Mouse (Mus musculus): ENCODE measurements at regions not wholly inside any gene's neighbourhood (a gene's known extent, or its start where the extent isn't known, plus 50 kb on each side); places are given as distances from the start of the nearest gene placed in this dataset.
A peak's percentile ranks its signal among the peaks of the same experiment; 100 is the strongest.

DNA sequence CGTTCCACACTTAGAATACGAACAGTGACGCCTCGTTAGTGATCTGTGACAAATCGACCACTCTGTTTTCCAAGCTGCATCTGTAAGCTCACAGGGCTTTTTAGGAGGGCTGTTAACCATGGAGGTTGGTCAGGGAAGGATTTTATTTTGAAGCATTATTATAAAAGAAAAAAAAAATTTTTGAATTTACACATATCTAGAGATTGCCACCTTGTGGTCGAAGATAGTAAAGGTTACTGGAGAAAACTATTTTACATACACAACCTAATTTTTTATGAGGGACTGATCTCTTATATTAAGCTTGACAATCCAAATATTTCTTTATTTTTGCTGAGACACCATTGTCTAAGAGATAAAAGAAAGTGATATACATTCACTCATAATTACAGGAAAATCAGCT lies 937.2 kb downstream of the Sorcs1 start:
- no peak for DNase-seq (ENCODE audit: low read depth, low spot score)

DNA sequence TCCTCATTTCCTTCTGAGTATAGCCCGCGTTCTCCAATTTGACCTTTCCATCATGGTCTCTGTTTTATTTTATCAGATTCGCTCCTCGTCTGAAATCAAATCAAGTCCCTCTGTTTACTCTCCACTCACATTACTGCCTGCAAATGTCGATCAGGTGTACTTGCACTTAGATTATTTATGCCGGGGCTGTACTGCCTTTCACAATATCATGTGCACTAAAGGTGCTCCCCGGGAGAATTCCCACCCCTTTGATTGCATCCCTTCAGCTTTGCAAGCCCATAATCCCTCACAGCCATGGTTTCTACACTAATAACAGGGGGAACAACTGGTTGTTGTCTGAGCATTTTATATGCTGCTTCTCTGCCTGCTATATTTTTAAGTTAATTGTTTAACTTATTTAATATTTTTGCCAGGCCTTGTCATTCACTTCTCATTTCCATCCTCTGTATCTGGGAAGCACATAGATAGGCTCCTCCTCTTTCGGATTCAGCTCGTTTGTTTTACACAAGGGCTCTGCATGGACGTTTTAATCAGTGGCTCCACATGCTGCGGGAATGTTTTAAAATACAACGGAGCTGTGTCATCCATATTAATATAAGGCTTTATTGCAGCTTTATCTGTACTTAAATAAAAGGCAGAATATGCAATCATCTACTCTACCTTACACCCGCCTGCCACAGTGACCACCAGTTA lies 938.8 kb downstream of the Sorcs1 start:
- DNase-seq (ENCODE audit: low read depth, low spot score) = no peak

DNA sequence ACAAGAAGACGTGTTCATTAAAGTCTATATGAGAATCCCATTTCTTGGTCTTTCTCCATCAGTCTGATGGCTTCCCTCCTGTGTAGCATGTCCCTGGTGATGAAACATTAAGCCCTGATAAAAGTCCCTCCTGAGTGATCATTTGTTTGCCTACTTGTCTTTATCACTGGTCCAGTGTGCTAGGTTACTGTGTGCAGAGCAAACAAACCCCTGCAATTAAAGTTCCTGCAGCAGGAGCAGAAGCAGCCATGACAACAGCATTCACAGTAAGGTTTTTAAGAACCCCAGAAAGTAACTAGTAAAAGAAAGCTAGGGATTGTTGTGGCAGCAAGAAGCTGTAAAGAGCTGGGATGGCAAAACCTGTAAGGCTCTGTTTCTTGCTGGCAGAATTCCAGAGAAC lies 980.8 kb downstream of the Sorcs1 start:
- no peak for DNase-seq (ENCODE audit: low read depth, low spot score)

DNA sequence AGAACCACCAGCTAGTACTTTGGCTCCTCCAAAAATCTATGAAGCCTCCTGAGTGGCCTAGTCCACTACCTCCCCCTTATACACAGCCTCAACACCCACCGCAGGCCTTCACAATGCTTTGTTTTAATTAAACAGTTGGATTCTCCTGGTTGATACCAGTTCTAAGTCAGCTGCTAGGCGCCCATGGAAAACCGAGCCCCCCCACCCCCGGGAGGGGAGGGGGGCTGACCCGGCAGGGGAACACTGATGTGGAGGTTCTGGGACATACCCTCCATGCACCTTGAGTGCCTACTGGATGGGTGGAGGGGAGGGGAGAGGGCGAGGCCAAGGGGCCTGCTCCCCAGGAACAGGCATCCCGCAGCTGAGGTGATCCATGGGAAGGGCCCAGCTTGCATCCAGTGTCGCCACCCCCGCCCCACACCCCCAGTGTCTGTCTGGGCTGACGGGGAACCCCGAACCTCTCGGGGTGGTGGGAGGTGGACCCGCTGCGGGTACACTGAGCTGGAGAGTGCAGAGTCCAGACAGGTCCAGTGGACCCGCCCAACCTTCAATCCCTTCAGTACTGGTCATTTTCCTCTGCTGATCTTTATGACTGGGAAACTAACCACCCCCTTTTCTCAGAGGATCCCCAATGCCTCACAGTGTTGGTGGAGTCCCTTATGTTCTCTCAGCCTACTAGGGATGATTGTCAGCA lies 992.7 kb downstream of the Sorcs1 start:
- no peak for DNase-seq (ENCODE audit: low read depth, low spot score)

DNA sequence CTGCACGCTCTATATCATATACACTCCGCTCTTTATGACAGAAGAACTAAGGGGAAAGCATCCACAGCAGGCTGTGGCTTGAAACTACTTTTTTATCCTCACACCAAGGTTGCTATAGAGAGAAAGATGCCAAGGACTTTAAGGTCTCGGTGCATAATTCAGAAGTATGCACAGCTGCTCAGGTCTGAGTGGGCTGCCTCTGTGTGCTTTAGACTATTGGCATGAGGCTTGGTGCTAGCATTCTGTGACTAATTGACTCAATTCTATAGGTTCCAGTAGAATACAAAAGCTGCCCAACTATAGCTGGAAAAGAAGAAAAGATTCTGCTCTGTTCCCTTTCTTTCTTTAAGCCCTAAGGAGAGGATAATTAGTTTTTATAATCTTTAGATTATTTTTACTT lies 997.2 kb downstream of the Sorcs1 start:
- no peak for DNase-seq (ENCODE audit: low read depth, low spot score)

DNA sequence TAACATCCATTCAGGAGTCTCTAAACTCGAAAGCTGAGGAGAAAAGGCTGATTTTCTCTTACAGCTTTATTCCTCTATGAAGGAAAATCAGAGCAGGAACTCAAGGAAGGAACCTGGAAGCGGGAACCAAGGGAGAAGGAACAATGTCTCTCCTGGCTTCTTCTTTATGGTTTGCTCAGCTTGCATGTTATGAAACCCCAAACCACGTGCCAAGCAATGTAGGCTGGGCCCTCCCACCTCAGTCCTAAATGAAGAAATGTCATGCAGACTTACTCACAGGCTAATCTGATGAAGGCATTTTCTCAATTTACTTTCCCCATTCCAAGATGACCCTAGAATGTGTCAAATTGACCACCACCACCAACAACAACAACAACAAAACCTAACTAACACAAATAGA lies 998.4 kb downstream of the Sorcs1 start:
- no peak for DNase-seq (ENCODE audit: low read depth, low spot score)

DNA sequence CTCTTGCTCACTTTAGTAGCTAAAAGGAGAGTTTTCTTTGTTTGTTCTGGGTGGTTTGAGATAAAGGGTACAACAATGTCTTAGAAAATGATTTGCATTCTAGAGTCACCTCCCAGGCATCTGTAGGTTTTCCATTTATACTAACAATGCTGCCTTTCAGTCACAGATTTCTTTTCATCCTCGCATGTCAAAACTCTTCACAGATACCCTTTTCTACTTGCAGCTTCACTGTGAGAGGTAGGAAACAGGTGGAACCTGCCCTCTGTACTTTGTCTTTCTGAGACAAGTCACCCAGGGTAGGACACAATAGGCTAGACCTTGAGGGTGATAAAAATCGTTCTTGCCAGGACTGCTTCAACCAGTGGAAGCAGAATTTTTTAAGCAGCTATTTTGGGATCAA lies 1002.5 kb downstream of the Sorcs1 start:
- DNase-seq (ENCODE audit: low read depth, low spot score) = peak; percentile 94

DNA sequence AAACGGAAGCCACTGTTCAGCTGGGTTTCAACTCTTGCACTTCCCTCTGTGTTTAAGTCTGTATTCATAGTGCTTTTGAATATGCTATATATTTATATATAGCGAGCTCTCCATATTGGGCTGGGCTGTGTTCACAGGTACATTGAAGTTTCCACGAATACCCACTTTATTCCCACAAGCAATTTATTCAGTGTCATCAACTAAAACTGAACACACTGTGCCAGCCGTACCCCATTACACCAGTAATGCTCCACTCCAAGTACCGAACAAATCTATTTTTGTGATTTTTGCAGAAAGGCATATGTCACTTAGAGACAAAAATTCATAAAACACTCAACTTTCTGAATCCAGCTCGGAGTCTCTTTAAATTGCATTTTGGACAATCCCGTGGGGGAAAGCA lies 1048.5 kb downstream of the Sorcs1 start:
- DNase-seq (ENCODE audit: low read depth, low spot score) = no peak

DNA sequence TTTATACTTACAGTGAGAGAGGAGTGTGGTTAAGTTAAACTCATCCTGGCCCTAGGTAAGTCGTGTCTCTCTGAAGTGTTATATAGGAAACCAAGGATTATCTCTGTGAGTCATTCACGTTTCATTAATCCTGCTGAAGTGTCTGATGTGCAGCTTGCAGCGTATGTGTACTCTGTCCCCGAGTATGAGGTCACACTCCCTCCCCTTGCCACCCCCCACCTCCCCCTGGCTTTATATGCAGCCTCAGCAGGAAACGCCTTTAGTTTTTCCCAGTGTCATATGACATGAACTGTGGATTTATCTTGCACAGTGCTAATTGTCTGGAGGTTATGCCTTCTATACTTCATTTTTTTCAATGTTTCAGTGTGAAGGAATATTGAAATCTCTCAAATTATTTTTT lies 1058.5 kb downstream of the Sorcs1 start:
- DNase-seq (ENCODE audit: low read depth, low spot score) = no peak

DNA sequence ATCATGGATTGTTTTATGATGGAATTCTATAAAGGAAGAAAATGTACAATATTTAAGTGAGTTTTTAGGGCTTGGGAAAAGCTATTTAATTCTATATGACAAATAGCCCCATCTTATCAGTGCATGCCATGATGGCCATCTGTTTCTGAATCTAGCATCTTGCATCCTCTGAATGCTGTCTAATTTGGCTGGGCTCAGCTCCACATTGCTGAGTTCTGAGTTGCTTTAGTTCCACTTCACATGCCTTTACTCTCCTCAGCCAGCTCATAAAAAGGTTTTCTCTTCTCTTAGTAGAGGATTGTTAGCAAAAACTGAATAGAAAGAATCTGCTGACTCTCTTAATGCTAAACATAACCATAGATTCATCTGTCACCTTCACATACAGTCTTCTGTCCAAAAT lies 1063.4 kb downstream of the Sorcs1 start:
- DNase-seq (ENCODE audit: low read depth, low spot score) = no peak

All from ES-CJ7 (cell line).